Mouse (Mus musculus): ENCODE measurements around the gene Gm44790.
"Not testable (repeated sequence)": the region's sequence is repeated elsewhere in the genome, so short reads cannot be mapped to it uniquely, and the experiment has no call there.

Gene Gm44790

DNA sequence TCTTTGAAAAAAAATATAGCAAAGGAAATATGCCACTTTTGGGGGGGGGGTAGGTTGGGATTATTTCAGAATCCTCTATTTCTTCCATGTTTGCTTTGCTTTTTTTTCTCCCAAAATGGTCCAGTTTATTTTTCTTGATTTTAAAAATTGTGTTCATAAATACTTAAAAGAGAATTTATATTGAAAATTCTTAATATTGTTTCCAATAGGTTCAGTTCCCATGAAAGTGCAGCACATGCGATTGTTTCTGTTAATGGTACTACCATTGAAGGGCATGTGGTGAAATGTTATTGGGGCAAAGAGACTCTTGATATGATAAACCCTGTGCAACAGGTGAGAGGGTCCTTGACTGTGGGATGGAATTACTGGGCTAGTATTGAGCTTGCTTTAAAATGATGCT lies at the start of gene Gm44790:
Gm44790 (plus strand) TSS at position 301 of the 400 bp plus-strand sequence.
- DNase-seq (ENCODE audit: low read depth, low spot score) = no peak

DNA sequence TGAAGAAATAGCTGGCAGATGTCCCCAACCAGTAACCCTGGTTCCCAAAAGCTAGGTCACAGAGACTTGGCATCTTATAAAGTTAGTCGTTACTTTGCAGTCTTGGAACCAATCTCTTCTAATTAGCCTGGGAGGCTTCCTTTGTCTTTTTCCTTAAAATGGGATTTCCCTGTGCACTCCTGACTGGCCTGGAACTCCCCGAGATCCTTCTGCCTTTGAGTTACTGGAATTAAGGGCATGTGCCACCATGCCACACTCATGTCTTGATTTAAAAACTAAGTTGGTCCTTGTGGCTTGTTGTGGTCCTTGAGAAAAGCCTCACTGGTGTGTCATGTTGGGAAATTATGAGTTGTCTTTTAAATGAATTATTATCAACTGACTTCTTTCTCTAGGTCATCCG lies 48.1 kb upstream of the Gm44790 start:
- no peak for DNase-seq (ENCODE audit: low read depth, low spot score)

DNA sequence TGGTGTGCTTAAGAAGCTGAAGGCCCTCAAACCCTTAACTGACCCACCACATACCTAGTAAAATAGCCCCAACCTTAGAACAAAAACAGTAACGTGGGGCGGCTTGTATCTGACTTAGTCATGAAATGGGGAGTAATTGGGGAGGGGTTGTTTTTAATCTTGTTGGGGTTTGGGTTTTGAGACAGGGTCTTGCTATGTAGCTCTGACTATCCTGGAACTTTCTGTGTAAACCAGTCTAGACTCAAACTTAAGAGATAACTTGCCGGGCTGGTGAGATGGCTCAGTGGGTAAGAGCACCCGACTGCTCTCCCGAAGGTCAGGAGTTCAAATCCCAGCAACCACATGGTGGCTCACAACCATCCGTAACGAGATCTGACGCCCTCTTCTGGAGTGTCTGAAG lies 46.3 kb upstream of the Gm44790 start:
- DNase-seq (ENCODE audit: low read depth, low spot score) = not testable (repeated sequence)

DNA sequence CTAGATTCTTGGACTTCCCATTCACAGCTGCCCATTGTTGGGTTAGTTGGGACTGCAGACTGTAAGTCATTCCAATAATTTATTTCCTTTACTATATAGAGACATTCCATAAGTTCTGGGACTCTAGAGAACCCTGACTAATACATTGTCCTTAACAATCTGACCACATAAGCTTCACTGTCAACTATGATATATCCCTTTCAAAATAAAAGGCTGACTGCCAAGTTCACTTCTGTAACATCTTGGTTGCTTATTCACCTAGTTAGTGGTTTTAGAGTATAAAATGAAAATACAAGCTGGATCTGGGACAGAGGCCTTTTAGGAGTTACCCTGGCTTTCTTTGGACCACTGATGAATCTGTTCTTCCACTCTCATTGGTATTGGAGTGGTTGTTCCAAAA lies 43.9 kb upstream of the Gm44790 start:
- DNase-seq (ENCODE audit: low read depth, low spot score) = no peak

DNA sequence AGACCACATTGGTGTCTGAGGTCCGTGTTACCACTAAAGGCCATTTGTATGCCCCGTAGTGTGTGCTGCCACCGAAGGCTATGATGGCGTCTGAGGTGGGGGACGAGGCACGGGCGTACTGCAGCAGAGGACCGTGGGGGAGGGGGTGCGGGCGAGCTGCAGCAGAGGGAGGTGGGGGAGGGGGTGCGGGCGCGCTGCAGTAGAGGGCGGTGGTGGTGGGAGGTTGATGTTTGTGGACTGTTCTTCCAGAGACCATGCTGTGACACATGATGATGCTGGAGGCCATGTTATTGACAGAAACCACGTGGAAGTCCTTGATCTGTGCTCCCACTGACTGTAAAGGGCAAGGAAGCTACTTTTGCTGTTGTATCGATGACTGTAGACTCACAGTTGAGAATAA lies 43.1 kb upstream of the Gm44790 start:
- no peak for DNase-seq (ENCODE audit: low read depth, low spot score)

DNA sequence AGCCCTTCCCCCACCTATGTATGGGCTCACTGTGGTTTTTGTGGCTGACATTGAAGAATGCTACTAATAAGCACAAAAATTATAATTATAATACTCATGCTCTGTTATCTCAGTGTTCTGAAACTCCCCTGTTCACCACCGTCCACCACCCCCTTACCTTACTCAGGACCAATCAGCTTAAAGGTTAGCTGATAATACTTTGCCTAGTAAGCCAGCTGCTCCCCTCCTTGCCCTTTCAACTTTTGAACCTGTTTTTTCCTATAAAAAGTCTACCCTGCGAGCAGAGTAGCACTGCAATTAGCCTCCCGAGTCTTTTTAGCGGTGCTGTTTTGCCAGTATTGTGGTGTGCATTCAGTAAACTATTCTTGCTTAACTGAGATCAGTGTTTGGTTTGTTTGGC lies 41.8 kb upstream of the Gm44790 start:
- no peak for DNase-seq (ENCODE audit: low read depth, low spot score)

DNA sequence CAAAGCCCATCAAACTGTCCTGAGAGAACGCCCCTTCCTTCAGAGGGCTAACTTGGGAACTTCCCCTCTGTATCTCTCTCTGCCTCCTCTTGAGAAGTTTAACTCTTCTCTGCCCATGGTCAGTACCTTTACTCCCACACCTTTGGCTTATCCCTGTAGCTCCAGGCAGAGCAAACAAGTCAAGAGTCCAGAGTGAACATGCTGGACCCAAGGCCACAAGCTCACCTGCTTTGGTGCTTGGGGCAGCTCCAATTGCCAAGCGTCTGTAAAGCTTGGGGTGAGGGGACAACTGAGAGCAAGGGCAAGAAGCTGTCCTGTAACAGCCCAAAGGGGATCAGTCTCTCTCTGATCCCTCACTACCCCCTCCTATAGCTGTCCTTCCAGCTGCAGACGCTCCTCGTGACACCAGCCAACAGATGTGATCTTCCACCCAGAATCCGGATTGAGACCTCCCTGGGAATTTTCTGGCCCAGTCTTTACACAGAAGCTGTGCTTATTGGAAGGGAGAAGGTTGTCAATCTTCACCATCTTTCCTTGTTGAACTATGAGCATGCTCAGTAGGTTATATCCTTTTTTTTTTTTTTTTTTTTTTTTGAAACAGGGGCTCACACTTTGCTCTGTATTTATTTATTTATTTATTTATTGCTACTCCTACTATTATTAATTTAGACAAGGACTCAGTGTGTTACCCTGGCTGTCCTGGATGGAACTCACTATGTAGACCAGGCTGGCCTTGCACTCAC lies 40.9 kb upstream of the Gm44790 start:
- no peak for DNase-seq (ENCODE audit: low read depth, low spot score)

DNA sequence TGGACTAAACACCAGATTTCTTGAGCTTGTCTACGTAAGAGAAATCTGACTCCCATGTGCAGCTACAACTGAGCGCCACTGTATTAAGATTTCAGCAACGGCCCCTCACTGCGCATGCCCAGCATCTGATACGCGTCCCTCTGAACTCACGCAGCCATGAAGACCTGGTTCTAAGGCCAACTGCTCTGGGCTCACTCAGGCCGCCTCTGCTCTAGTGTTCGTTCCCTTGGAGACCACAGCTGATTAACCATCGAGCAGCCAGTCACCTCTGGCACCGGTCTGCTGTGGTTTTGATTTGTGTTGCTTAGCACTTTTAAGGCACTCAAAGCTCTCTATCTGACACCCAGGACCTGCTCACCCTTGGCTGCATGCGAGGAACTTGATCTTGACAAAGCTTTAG lies 39.1 kb upstream of the Gm44790 start:
- no peak for DNase-seq (ENCODE audit: low read depth, low spot score)

DNA sequence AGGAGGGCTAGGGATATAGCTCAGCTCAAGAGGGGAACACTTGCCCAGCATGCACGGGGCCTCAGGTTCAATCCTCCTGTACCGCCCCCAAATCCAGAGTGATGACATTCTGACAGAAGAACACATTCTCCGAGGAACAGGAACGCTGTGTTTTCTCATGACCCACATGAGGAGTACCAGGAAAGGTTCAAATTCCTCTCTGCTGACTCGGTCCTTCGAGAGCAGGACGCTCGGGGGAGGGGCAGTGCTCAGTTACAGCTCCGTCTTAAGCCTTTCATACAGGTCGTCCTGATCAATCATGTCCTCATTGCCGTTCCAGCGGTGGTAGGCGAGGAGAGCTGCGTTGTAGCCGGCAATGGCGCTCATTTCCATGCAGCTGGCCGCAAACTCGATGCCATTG lies 38.0 kb upstream of the Gm44790 start:
- no peak for DNase-seq (ENCODE audit: low read depth, low spot score)

DNA sequence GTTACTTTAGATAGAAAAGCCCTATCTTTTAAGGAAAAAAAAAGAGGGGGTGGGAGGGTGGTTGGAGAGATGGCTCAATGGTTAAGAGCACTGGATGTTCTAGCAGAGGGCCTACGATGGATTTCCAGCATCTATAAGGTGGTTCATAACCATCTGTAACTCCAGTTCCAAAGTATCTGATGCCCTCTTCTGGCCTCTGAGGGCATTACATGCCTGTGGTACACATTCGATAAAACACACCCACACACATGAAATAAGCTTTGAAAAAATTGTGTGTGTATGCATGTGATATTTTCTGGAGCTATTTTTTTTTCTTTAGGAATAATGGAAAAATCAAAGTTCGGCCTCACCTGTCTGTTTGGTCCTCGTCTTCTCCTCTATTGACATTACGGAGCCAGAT lies 35.1 kb upstream of the Gm44790 start:
- no peak for DNase-seq (ENCODE audit: low read depth, low spot score)

DNA sequence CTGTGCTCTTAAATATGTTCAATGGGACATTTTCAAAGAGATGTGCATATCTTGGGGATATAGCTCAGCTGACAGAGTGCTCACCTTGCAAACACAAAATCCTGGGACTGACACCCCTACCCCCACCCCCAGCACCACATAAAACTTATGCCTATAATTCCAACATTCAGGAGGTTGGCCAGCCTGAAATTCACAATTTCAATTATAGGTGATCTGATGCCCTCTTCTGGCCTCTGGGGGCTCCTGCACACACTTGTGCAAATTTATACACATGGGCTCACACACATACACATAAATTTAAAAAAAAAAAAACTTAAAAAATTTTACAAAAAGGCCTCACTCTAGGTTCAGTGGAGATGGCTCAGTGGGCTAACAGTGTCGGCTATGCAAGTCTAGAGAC lies 33.3 kb upstream of the Gm44790 start:
- DNase-seq (ENCODE audit: low read depth, low spot score) = no peak

DNA sequence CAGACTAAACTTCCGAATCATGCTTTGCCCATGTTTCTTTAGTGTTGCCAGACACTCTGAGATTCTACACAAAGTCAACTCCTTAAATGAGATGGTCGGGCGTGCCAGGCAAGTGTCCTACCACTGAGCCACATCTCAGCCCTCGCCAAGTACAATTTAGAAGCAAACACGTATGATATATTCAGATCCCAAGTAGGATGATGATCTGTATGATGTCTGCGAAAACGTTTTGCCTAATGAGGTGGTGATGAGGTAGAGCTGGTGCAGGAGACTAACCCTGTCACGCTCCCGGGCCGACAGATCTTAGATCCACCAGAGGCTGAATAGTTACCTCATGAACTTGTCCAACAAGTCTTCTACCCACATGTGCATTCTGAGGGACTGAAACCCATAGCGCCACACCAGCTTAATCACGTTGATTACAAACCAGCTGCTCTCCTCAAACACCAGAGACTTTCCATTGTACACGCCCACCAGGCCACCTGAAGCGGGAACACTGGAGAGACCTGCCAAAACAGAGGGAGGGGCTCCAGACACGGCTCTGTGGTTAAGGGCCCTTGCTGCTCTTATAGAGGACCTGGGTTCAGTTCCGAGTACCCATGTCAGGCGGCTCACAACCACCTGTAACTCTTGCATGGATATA lies 32.3 kb upstream of the Gm44790 start:
- DNase-seq (ENCODE audit: low read depth, low spot score) = no peak

DNA sequence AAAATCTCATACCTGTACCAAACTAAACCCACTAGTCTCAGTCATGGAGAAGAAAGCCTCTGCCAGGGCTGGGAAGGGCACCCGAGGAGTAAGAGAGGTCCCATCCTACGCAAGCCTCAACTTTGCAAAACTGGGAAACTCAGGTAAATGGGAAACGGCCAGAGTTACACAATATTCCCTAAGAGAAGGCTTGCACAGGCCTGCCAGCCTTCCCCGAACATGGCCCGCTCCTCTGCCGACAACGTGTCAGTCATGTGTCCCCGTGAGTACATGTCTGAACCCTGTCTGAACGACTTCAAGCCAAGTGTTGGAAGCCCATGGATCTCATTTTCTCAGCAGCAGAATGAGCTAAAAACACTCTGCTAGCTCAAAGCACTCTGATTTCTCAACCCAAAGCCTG lies 31.4 kb upstream of the Gm44790 start:
- DNase-seq (ENCODE audit: low read depth, low spot score) = no peak

DNA sequence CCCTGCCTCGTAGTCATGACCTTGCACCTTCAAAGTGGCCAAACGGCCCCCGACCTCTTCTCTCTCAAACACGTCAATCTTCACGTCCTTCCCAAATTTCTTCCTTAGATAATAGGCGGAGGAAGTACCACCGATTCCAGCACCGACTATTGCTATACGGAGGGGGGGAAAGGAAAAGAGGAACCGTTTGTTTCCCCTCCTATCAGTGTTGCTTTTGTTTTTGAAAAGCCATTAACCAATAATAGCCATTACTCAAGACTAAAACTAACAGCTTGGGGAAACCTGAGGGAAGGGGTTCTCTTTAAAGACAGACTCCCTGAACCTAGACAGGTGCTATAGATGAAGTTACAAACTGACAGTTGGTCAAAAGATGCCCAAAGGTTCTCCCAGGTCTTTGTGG lies 30.5 kb upstream of the Gm44790 start:
- no peak for DNase-seq (ENCODE audit: low read depth, low spot score)

DNA sequence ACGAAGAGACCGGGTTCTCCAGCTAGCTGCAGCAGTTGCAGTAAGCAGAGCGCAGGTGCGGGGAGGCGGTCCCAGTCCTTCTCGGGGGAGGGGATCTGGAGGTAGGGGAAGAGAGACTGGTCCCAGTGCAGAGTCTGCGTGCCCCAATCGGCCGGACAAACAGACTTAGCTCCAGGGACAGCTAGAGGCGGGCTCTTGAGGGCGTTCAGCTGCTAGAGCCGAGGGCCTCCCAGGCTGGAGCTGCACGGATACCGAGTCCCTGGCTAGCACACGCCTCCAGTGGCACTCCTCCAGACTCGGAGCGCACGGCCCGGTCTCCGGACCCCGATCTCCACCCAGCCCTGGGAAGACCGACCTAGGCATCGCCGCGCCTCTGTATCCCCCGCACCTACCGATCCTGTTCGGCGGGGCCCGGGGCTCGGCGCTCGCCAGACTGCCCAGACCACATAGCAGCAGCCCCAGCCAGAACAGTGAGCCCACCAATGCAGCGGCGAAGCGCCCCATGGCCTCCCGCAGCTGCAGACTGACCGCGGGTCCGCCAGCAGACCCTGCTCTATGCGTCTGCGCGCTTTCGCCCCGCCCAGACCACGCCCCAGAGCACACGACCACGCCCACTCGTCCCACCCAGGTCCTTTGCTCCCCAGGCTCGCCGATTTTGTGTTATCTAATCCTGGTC lies 29.7 kb upstream of the Gm44790 start, which contains the start of gene Pcyox1:
Pcyox1 (minus strand) TSS at position 574 of the 676 bp plus-strand sequence.
- DNase-seq (ENCODE audit: low read depth, low spot score) = peak; percentile 88

DNA sequence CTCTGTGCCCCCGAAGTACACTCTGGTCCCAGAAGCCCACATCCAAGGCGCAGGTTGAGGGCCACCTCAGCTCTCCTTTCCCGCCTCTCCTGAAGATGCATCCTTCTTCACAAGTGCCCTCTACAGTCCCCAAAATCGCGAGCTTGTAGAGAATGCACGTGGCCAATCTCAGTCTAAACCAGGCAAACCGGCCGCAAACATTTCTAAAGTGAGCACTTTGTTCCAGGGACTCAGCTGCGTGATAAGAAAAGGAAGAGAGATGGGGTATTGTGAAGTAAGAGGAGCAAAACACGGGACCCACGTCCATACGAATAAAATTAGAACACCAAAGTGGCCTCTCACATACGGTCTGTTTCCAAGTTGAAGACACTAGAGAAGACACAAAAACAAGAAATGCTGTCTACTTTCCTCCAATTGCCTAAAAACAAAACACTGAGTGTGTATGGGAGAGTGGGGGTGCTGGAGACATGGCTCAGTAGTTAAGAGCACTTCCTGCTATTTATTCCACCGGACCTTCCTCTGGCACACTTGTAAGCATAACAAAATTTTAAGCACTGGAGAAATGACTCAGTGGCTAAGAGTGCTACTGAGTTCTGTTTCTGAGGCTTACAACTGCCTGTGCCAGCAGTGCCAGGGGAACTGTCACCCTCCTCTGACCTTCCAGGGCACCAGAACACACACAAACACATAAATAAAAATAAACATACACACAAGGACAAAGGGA lies 29.0 kb upstream of the Gm44790 start:
- DNase-seq (ENCODE audit: low read depth, low spot score) = no peak

DNA sequence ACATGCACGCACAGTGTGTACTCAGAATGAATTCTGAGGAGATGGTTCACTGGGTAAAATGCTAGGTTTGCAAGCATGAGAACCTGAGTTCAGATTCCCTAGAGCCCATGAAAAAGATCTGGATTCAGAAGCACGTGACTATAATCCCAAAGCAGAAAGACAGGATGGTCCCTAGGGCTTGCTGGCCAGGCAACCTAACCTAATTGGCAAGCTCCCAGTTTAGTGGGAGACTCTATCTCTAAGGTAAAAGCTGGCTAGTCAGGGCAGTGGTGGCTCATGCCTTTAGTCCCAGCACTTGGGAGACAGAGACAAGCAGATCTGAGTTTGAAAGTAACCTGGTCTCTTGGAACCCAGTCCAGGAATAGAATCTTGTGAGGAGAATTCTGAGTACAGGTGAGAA lies 27.5 kb upstream of the Gm44790 start:
- DNase-seq (ENCODE audit: low read depth, low spot score) = no peak

DNA sequence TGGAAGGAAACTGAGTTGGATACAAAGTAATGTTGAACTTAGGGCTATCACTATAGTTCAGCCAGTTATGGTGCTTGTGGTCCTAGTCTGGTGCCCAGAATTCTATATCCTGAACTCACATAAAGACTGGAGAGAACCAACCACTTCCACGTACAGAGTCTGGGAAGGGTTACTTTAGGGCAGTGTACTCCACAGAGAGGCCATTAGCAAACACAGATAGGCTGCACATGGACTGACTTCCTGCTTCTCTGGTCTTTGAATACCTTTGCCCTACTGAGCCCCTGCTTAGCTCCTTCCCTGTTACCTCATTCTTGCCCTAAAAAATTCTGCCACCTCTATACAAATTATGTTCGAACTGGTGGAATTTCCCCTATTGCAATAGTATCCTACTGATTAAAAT lies 26.5 kb upstream of the Gm44790 start:
- no peak for DNase-seq (ENCODE audit: low read depth, low spot score)

DNA sequence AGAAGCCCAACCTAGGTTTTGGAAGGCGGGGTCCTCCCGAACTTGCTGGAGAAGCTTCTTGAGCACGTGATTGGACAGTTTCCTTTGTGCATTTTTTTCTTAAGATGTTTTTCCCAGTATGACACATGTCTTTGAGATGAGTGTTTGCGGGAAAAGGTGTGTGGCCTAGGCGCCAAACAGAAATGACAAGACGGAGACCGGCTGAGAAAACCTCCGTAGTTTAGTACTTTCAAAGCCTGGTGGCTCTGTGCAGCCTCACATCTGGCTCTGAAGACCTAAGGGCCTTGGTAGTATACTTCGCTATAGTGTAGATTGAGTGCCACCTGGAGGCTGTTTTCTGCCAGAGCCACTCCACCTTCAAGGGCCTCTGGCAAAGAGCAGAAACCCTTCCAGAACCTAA lies 25.5 kb upstream of the Gm44790 start:
- peak; percentile 74 for DNase-seq (ENCODE audit: low read depth, low spot score)

DNA sequence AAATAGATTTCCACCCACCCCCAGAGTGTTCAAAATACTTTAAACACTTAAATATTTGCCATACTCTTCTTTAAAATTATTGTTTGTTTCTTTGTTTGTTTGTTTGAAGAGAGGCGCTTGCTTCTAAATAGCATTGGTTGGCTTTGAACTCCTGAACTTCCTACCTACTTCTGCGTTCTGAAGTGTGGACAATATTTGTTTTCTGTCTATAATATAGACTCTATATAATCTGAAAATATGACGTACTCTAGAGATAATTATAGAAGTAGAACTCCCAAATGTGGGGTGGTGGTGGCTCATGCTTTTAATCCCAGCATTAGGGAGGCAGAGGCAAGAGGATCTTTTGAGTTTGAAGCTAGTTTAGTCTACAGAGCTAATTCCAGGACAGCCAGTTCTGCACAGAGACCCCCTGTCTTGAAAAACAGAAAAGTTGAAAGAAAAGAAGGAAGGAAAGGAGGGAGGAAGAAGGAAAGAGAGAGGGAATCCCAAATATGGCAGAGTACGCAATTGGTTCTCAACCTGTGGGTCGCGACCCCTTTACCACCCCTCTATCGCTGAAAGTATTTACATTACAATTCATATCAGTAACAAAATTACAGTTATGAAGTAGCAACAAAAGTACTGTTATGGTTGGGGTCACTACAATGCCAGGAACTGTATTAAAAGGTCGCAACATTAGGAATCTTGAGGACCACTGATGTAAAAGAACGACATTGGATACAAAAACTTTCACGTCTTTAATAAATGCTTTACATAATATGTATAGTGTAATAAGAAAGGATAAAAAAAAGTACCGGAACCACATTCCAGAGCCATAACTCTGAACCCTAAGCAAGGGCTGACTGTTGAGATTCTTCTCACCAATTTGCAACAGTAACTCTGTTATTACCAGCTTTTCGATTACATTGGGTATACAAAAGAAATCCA lies 23.5 kb upstream of the Gm44790 start:
- DNase-seq (ENCODE audit: low read depth, low spot score) = no peak

DNA sequence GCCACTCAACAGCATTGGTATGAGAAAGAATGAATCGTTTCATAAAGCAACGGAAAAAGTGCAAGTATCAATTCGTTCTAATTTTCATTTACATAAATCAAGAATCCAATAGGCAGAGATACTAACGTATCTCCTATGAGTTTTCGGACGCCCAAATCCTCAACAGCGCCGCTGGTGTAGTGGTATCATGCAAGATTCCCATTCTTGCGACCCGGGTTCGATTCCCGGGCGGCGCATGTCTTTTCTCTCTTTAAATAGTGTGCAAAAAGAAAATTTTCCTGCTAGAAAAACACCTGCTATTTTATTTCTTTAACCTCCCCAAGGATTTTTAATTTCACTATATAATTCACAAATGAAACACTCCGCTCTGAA lies 22.7 kb upstream of the Gm44790 start:
- DNase-seq (ENCODE audit: low read depth, low spot score) = peak; percentile 88
